Mouse (Mus musculus): ENCODE measurements around the gene Spats2l. TPM values are rescaled to one million over a fixed set of nuclear protein-coding genes. Genes with fewer than 3 reads are reported as not detected.

Spats2l gene
- total and polyA plus RNA-seq, 3 experiments, result not detected

DNA sequence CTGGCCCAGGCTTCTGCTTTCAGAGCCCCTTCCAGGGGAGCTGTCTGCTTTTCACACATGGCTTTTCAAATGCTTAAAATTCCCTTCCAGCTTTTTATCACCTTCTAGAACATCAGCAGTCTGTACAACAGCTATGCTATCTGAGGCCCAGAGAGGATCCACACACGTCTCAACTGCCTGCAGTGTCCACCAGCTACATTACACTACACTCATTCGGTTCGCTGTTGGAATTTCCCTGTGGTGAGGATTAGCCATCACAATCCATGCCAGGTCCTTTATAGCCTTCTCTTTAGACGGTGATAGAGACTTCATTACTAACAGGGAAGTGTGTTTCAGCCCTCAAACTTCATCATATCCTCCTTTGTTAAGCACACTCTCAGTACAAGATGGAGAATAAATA, 38.1 kb upstream of the Spats2l start (continued):
- TF ChIP-seq ZMIZ1 (IDR thresholded peaks at IDR 0.05; ENCODE audit: low read depth, low read length) (no peak), JUND (IDR thresholded peaks at IDR 0.05; ENCODE audit: low read depth, low read length) (no peak), NRF1 (IDR thresholded peaks at IDR 0.05; ENCODE audit: insufficient read depth, low read depth, low read length, poor library complexity, severe bottlenecking) (no peak)

DNA sequence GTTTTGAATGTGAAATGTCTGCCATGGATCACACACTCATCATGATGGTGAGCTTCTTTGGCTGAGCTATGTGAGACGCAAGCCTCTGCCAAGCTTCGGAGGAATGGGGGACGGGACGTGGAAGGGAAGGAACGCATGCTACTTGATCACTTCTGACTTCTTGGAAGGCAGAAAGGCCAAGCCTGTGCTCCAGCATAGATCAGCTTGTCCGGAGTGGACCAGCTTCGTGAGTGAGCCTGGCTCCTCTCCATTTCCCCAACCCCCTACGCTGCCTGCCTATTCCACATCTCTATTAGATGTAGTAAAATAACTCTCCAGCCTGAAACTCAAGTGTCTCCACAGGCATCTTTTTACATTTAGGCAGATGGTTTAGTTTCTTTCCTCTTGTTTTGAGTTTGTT, 32.2 kb upstream of the Spats2l start:
- DNase-seq (ENCODE audit: low read depth, low spot score), result no peak
- no peaks in the 10 kb centered on the region for H3K36me3 ChIP-seq (ENCODE audit: control insufficient read depth in 1 of 2, insufficient read depth in 2 of 2, low read length in 2 of 2)
- H3K27ac ChIP-seq (ENCODE audit: control insufficient read depth, low read depth, low read length), result no peak overlapping the region
- H3K4me1 ChIP-seq (ENCODE audit: control insufficient read depth in 1 of 2, insufficient read depth in 2 of 2, low read length in 2 of 2), result no peaks in the 10 kb centered on the region
- H3K4me3 ChIP-seq (ENCODE audit: control insufficient read depth in 1 of 2, insufficient read depth in 1 of 2, low read depth in 2 of 2, low read length in 2 of 2), result no peak overlapping the region
- no peak for TF ChIP-seq GATA1 (IDR thresholded peaks at IDR 0.05; ENCODE audit: low read depth, low read length)
- no peak for TF ChIP-seq POLR2AphosphoS5 (IDR thresholded peaks at IDR 0.05; ENCODE audit: borderline replicate concordance, low read depth, low read length)
- TF ChIP-seq UBTF (IDR thresholded peaks at IDR 0.05; ENCODE audit: borderline replicate concordance, insufficient read depth, low read depth, low read length), result no peak
- no peak for TF ChIP-seq MYB (IDR thresholded peaks at IDR 0.05; ENCODE audit: low read depth, low read length)
- TF ChIP-seq RCOR1 (IDR thresholded peaks at IDR 0.05; ENCODE audit: low read depth, low read length), result no peak
- no peak for TF ChIP-seq ELF1 (IDR thresholded peaks at IDR 0.05; ENCODE audit: low read depth, low read length)
- no peak for TF ChIP-seq MAZ (IDR thresholded peaks at IDR 0.05; ENCODE audit: low read depth, low read length)
- no peak for TF ChIP-seq MEF2A (IDR thresholded peaks at IDR 0.05; ENCODE audit: extremely low read depth, insufficient replicate concordance, low read depth, low read length, poor library complexity, severe bottlenecking)
- no peak for TF ChIP-seq BHLHE40 (IDR thresholded peaks at IDR 0.05; ENCODE audit: borderline replicate concordance, low read depth, low read length)
- TF ChIP-seq ETS1 (IDR thresholded peaks at IDR 0.05; ENCODE audit: low read depth, low read length), result no peak
- no peak for TF ChIP-seq USF2 (IDR thresholded peaks at IDR 0.05; ENCODE audit: borderline replicate concordance in 1 of 2, insufficient read depth in 1 of 2, low read depth in 1 of 2, low read length in 2 of 2)
- no peak for TF ChIP-seq TCF12 (IDR thresholded peaks at IDR 0.05; ENCODE audit: low read depth, low read length)
- TF ChIP-seq SMC3 (IDR thresholded peaks at IDR 0.05; ENCODE audit: low read depth, low read length), result no peak
- no peak for TF ChIP-seq E2F4 (IDR thresholded peaks at IDR 0.05; ENCODE audit: borderline replicate concordance, low read depth, low read length)
- no peak for TF ChIP-seq MXI1 (IDR thresholded peaks at IDR 0.05; ENCODE audit: low read depth, low read length)
- TF ChIP-seq SIN3A (IDR thresholded peaks at IDR 0.05; ENCODE audit: low read length), result no peak
- H3K9ac ChIP-seq (ENCODE audit: control insufficient read depth, low read depth, low read length, poor library complexity, severe bottlenecking), result no peak overlapping the region
- no peaks in the 10 kb centered on the region for H3K79me2 ChIP-seq (ENCODE audit: control insufficient read depth, insufficient read depth, low read length, poor library complexity)
- no peaks in the 10 kb centered on the region for H3K27me3 ChIP-seq (ENCODE audit: control insufficient read depth in 1 of 2, insufficient read depth in 2 of 2, low read length in 2 of 2)
- no peaks in the 10 kb centered on the region for H3K9me3 ChIP-seq (replicated peaks; ENCODE audit: insufficient read depth, low read length)

Data from MEL (cell line).